Mouse (Mus musculus): ENCODE results near the gene Hsph1. TPM values are rescaled to one million over a fixed set of nuclear protein-coding genes. Genes with fewer than 3 reads are reported as not detected.

The Hsph1 gene
- total RNA-seq, 2 experiments from 2014 or later: 460 to 826 TPM

GRCm38 (mm10) chr5:149642783-149643509, 6.8 kb upstream of the Hsph1 start:
- no peak for DNase-seq (ENCODE audit: low spot score in 2 of 2)

- no peak for DNase-seq (ENCODE audit: low spot score in 2 of 2)
These were observed 6.2 kb upstream of the Hsph1 start for GRCm38 (mm10) chr5:149642366-149642765.

GRCm38 (mm10) chr5:149641277-149641892, 5.2 kb upstream of the Hsph1 start:
- no peak for DNase-seq (ENCODE audit: low spot score in 2 of 2)

GRCm38 (mm10) chr5:149637306-149637705, 1.1 kb upstream of the Hsph1 start:
- no peak for DNase-seq (ENCODE audit: low spot score in 2 of 2)

GRCm38 (mm10) chr5:149635556-149635955, 620 bp downstream of the Hsph1 start:
- no peak for DNase-seq (ENCODE audit: low spot score in 2 of 2)

- no peak for DNase-seq (ENCODE audit: low spot score in 2 of 2)
These were observed 1.7 kb downstream of the Hsph1 start for GRCm38 (mm10) chr5:149634409-149635035.

- DNase-seq (ENCODE audit: low spot score in 2 of 2): no peak
These were observed 10.6 kb downstream of the Hsph1 start for GRCm38 (mm10) chr5:149625547-149625946.

GRCm38 (mm10) chr5:149623815-149624675, 12.1 kb downstream of the Hsph1 start:
- no peak for DNase-seq (ENCODE audit: low spot score in 2 of 2)

GRCm38 (mm10) chr5:149622644-149623043, 13.5 kb downstream of the Hsph1 start:
- DNase-seq (ENCODE audit: low spot score in 2 of 2): no peak

- DNase-seq (ENCODE audit: low spot score in 2 of 2): no peak
These were observed 14.0 kb downstream of the Hsph1 start for GRCm38 (mm10) chr5:149622152-149622551.

- DNase-seq (ENCODE audit: low spot score in 2 of 2): no peak
These were observed 18.3 kb downstream of the Hsph1 start for GRCm38 (mm10) chr5:149617776-149618425.

GRCm38 (mm10) chr5:149616817-149617216, 19.4 kb downstream of the Hsph1 start:
- no peak for DNase-seq (ENCODE audit: low spot score in 2 of 2)

GRCm38 (mm10) chr5:149616138-149616537, 20.0 kb downstream of the Hsph1 start:
- no peak for DNase-seq (ENCODE audit: low spot score in 2 of 2)

GRCm38 (mm10) chr5:149612740-149613139, 23.4 kb downstream of the Hsph1 start:
- no peak for DNase-seq (ENCODE audit: low spot score in 2 of 2)

- no peak for DNase-seq (ENCODE audit: low spot score in 2 of 2)
These were observed 24.0 kb downstream of the Hsph1 start for GRCm38 (mm10) chr5:149612165-149612518.

GRCm38 (mm10) chr5:149611476-149612164, 24.6 kb downstream of the Hsph1 start:
- DNase-seq (ENCODE audit: low spot score in 2 of 2): no peak

- no peak for DNase-seq (ENCODE audit: low spot score in 2 of 2)
These were observed 29.0 kb downstream of the Hsph1 start for GRCm38 (mm10) chr5:149607083-149607720.

- no peak for DNase-seq (ENCODE audit: low spot score in 2 of 2)
These were observed 32.9 kb downstream of the Hsph1 start for GRCm38 (mm10) chr5:149603241-149603640.

- no peak for DNase-seq (ENCODE audit: low spot score in 2 of 2)
These were observed 34.2 kb downstream of the Hsph1 start for GRCm38 (mm10) chr5:149601996-149602395.

- no peak for DNase-seq (ENCODE audit: low spot score in 2 of 2)
These were observed 38.8 kb downstream of the Hsph1 start for GRCm38 (mm10) chr5:149597351-149597750.
